Mouse (Mus musculus): ENCODE measurements around the gene Apba3. TPM values are rescaled to one million over a fixed set of nuclear protein-coding genes. Genes with fewer than 3 reads are reported as not detected.

Gene Apba3
- total and polyA plus RNA-seq, 3 experiments, result 68.9 to 73.2 TPM; not detected in 1

GRCm38 (mm10) chr10:81290698-81291460 lies 24.1 kb downstream of the Apba3 start:
- peak overlapping the region; percentile 82 for H3K27ac ChIP-seq (ENCODE audit: control insufficient read depth, low read depth, low read length)
- H3K79me2 ChIP-seq (ENCODE audit: control insufficient read depth, insufficient read depth, low read length, poor library complexity), result peaks cover 28% of the 10 kb centered on the region
- no peaks in the 10 kb centered on the region for H3K9me3 ChIP-seq (replicated peaks; ENCODE audit: insufficient read depth, low read length)
- DNase-seq (ENCODE audit: low read depth, low spot score), result no peak
- no peak overlapping the region for H3K4me3 ChIP-seq (ENCODE audit: control insufficient read depth in 1 of 2, insufficient read depth in 1 of 2, low read depth in 2 of 2, low read length in 2 of 2)
- peaks cover 13 to 39% of the 10 kb centered on the region in 2 experiments for H3K4me1 ChIP-seq (ENCODE audit: control insufficient read depth in 1 of 2, insufficient read depth in 2 of 2, low read length in 2 of 2)
- no peak for TF ChIP-seq ZC3H11A (IDR thresholded peaks at IDR 0.05; ENCODE audit: low read depth, low read length)
- TF ChIP-seq JUND (IDR thresholded peaks at IDR 0.05; ENCODE audit: low read depth, low read length), result no peak
- no peak for TF ChIP-seq TAL1 (IDR thresholded peaks at IDR 0.05; ENCODE audit: low read length)
- no peak for TF ChIP-seq EP300 (IDR thresholded peaks at IDR 0.05; ENCODE audit: low read depth in 1 of 2, low read length in 2 of 2)
- no peak for TF ChIP-seq ZMIZ1 (IDR thresholded peaks at IDR 0.05; ENCODE audit: low read depth, low read length)
- TF ChIP-seq MYC (IDR thresholded peaks at IDR 0.05; ENCODE audit: low read depth, low read length), result no peak
- no peak for TF ChIP-seq RAD21 (IDR thresholded peaks at IDR 0.05; ENCODE audit: low read depth, low read length)
- no peak for TF ChIP-seq NRF1 (IDR thresholded peaks at IDR 0.05; ENCODE audit: insufficient read depth, low read depth, low read length, poor library complexity, severe bottlenecking)
- no peak for TF ChIP-seq ELF1 (IDR thresholded peaks at IDR 0.05; ENCODE audit: low read depth, low read length)
- no peak for TF ChIP-seq GATA1 (IDR thresholded peaks at IDR 0.05; ENCODE audit: low read depth, low read length)
- no peak for TF ChIP-seq POLR2AphosphoS2 (IDR thresholded peaks at IDR 0.05; ENCODE audit: low read length)
- H3K27me3 ChIP-seq (ENCODE audit: control insufficient read depth in 1 of 2, insufficient read depth in 2 of 2, low read length in 2 of 2), result no peaks in the 10 kb centered on the region
- H3K9ac ChIP-seq (ENCODE audit: control insufficient read depth, low read depth, low read length, poor library complexity, severe bottlenecking), result no peak overlapping the region
- peaks cover 0 to 26% of the 10 kb centered on the region in 2 experiments; a peak in 2 of 4 replicates for H3K36me3 ChIP-seq (ENCODE audit: control insufficient read depth in 1 of 2, insufficient read depth in 2 of 2, low read length in 2 of 2)

- TF ChIP-seq MYB (IDR thresholded peaks at IDR 0.05; ENCODE audit: low read depth, low read length), result no peak
- no peak for TF ChIP-seq ZMIZ1 (IDR thresholded peaks at IDR 0.05; ENCODE audit: low read depth, low read length)
- 0 out of 2 replicates have a peak, but pooled peaks have one; percentile 28 for TF ChIP-seq TCF12 (IDR thresholded peaks at IDR 0.05; ENCODE audit: low read depth, low read length)
- peak; percentile 31; the same call in 1 of the 2 replicates for TF ChIP-seq MAX (IDR thresholded peaks at IDR 0.05; ENCODE audit: low read length)
- peak; percentile 26; the same call in 1 of the 2 replicates for TF ChIP-seq BHLHE40 (IDR thresholded peaks at IDR 0.05; ENCODE audit: borderline replicate concordance, low read depth, low read length)
- TF ChIP-seq ZNF384 (IDR thresholded peaks at IDR 0.05; ENCODE audit: low read depth, low read length), result peak; percentile 86
- TF ChIP-seq NELFE (IDR thresholded peaks at IDR 0.05; ENCODE audit: low read depth, low read length), result 0 out of 2 replicates have a peak, but pooled peaks have one; percentile 25
- peak; percentile 32; the same call in 1 of the 2 replicates for TF ChIP-seq HCFC1 (IDR thresholded peaks at IDR 0.05; ENCODE audit: low read depth, low read length)
- TF ChIP-seq MYC (IDR thresholded peaks at IDR 0.05; ENCODE audit: low read depth, low read length), result no peak
- peak; percentile 24; the same call in 1 of the 2 replicates for TF ChIP-seq ELF1 (IDR thresholded peaks at IDR 0.05; ENCODE audit: low read depth, low read length)
- TF ChIP-seq CHD1 (IDR thresholded peaks at IDR 0.05; ENCODE audit: low read depth, low read length), result 0 out of 2 replicates have a peak, but pooled peaks have one; percentile 63
- peak; percentile 64 for TF ChIP-seq GATA1 (IDR thresholded peaks at IDR 0.05; ENCODE audit: low read depth, low read length)
- no peak for TF ChIP-seq RAD21 (IDR thresholded peaks at IDR 0.05; ENCODE audit: low read depth, low read length)
- peak; percentile 37 to 44; a peak in 3 of 4 replicates for TF ChIP-seq EP300 (IDR thresholded peaks at IDR 0.05; ENCODE audit: low read depth in 1 of 2, low read length in 2 of 2)
- peak; percentile 52; the same call in 1 of the 2 replicates for TF ChIP-seq SIN3A (IDR thresholded peaks at IDR 0.05; ENCODE audit: low read length)
- TF ChIP-seq ZKSCAN1 (IDR thresholded peaks at IDR 0.05; ENCODE audit: low read depth, low read length), result peak; percentile 76; the same call in 1 of the 2 replicates
- no peak for TF ChIP-seq POLR2AphosphoS5 (IDR thresholded peaks at IDR 0.05; ENCODE audit: borderline replicate concordance, low read depth, low read length)
- TF ChIP-seq SMC3 (IDR thresholded peaks at IDR 0.05; ENCODE audit: low read depth, low read length), result no peak
- Histone ChIP-seq H3K27ac (ENCODE audit: control insufficient read depth, low read depth, low read length) (peak within 1 kb of the TSS; percentile 82), H3K79me2 (ENCODE audit: control insufficient read depth, insufficient read depth, low read length, poor library complexity) (peaks cover 35% of the 10 kb centered on the region), H3K9me3 (replicated peaks; ENCODE audit: insufficient read depth, low read length) (no peaks in the 10 kb centered on the region), H3K27me3 (ENCODE audit: control insufficient read depth in 1 of 2, insufficient read depth in 2 of 2, low read length in 2 of 2) (no peaks in the 10 kb centered on the region), H3K36me3 (ENCODE audit: control insufficient read depth in 1 of 2, insufficient read depth in 2 of 2, low read length in 2 of 2) (peaks cover 0 to 21% of the 10 kb centered on the region in 2 experiments; a peak in 2 of 4 replicates), H3K4me1 (ENCODE audit: control insufficient read depth in 1 of 2, insufficient read depth in 2 of 2, low read length in 2 of 2) (peaks cover 11 to 33% of the 10 kb centered on the region in 2 experiments), H3K4me3 (ENCODE audit: control insufficient read depth in 1 of 2, insufficient read depth in 1 of 2, low read depth in 2 of 2, low read length in 2 of 2) (no peak within 1 kb of the TSS), H3K9ac (ENCODE audit: control insufficient read depth, low read depth, low read length, poor library complexity, severe bottlenecking) (peak within 1 kb of the TSS; percentile 32; the same call in 1 of the 2 replicates)
- DNase-seq (ENCODE audit: low read depth, low spot score), result peak; percentile 64
Observed at GRCm38 (mm10) chr10:81291511-81292104, 24.8 kb downstream of the Apba3 start, which contains the start of gene Tjp3. Tjp3 (minus strand) TSS chr10:81291581.
